Mouse (Mus musculus) erythroblast, embryonic 14.5 days (primary cell): ENCODE results near the gene Mylpf. TPM values are rescaled to one million over a fixed set of nuclear protein-coding genes. Genes with fewer than 3 reads are reported as not detected.

Experiments
- H3K27me3 ChIP-seq: 2 replicates; pipeline ENCODE4 v1.6.1; 2012; ENCODE audit warnings: inconsistent platforms; ENCODE audit not compliant: control insufficient read depth
- H3K36me3 ChIP-seq: 2 replicates; pipeline ENCODE4 v1.6.1; 2012; ENCODE audit warnings: mild to moderate bottlenecking, inconsistent platforms; ENCODE audit not compliant: control insufficient read depth
- H3K4me1 ChIP-seq: 2 replicates; pipeline ENCODE4 v1.6.1; 2012; ENCODE audit warnings: inconsistent platforms; ENCODE audit not compliant: control insufficient read depth
- H3K4me3 ChIP-seq: replicated peaks from 2 replicates; pipeline ENCODE3; 2012; ENCODE audit warnings: moderate library complexity, mild to moderate bottlenecking, inconsistent platforms
- H3K9me3 ChIP-seq: 2 replicates; pipeline ENCODE4 v1.6.1; 2012; ENCODE audit warnings: low read length, inconsistent platforms, mixed read lengths; ENCODE audit not compliant: control insufficient read depth
- GATA1 ChIP-seq: IDR thresholded peaks from 2 replicates; pipeline ENCODE4 v1.6.1; 2012; ENCODE audit warnings: low read length, inconsistent platforms, mixed read lengths
- TAL1 ChIP-seq: IDR thresholded peaks from 3 replicates; pipeline ENCODE4 v1.6.1; 2012; ENCODE audit warnings: low read length, inconsistent platforms, mixed read lengths
- polyA plus RNA-seq: library from polyadenylated mRNA; stranded (reverse); fragments of >175 nt; gene quantifications from 2 replicates; pipeline ENCODE4 v1.2.3, GENCODE M21; 2012

The Mylpf gene
- polyA plus RNA-seq, 1 experiment, result 2.0 TPM

- Histone ChIP-seq H3K9me3 (peaks cover 2% of the 10 kb centered on the region; the same call in 1 of the 2 replicates), H3K4me3 (no peak overlapping the region), H3K27me3 (no peaks in the 10 kb centered on the region), H3K36me3 (no peaks in the 10 kb centered on the region), H3K4me1 (peaks cover 51% of the 10 kb centered on the region)
- TF ChIP-seq TAL1, result no peak
- TF ChIP-seq GATA1, result no peak
Measured at GRCm38 (mm10) chr7:127183828-127184227, 24.9 kb upstream of the Mylpf start.

GRCm38 (mm10) chr7:127184720-127185119, 24.0 kb upstream of the Mylpf start:
- H3K4me1 ChIP-seq, result peaks cover 55% of the 10 kb centered on the region
- no peaks in the 10 kb centered on the region for H3K9me3 ChIP-seq
- H3K4me3 ChIP-seq, result no peak overlapping the region
- H3K36me3 ChIP-seq, result peaks cover 3% of the 10 kb centered on the region; the same call in 1 of the 2 replicates
- TF ChIP-seq TAL1, result no peak
- no peak for TF ChIP-seq GATA1
- H3K27me3 ChIP-seq, result no peaks in the 10 kb centered on the region

- no peak overlapping the region for H3K4me3 ChIP-seq
- no peaks in the 10 kb centered on the region for H3K27me3 ChIP-seq
- H3K4me1 ChIP-seq, result peaks cover 51% of the 10 kb centered on the region
- no peak for TF ChIP-seq TAL1
- no peak for TF ChIP-seq GATA1
- H3K9me3 ChIP-seq, result no peaks in the 10 kb centered on the region
- peaks cover 7% of the 10 kb centered on the region for H3K36me3 ChIP-seq
Measured at GRCm38 (mm10) chr7:127185601-127186000, 23.1 kb upstream of the Mylpf start.

- H3K36me3 ChIP-seq, result peaks cover 24% of the 10 kb centered on the region
- no peaks in the 10 kb centered on the region for H3K9me3 ChIP-seq
- TF ChIP-seq TAL1, result no peak
- no peak for TF ChIP-seq GATA1
- peaks cover 42% of the 10 kb centered on the region for H3K4me1 ChIP-seq
- H3K4me3 ChIP-seq, result no peak overlapping the region
- no peaks in the 10 kb centered on the region for H3K27me3 ChIP-seq
Measured at GRCm38 (mm10) chr7:127187351-127187750, 21.3 kb upstream of the Mylpf start.

GRCm38 (mm10) chr7:127188305-127189276, 20.1 kb upstream of the Mylpf start:
- H3K27me3 ChIP-seq, result no peaks in the 10 kb centered on the region
- peaks cover 37% of the 10 kb centered on the region for H3K36me3 ChIP-seq
- peaks cover 37% of the 10 kb centered on the region for H3K4me1 ChIP-seq
- H3K4me3 ChIP-seq, result no peak overlapping the region
- H3K9me3 ChIP-seq, result no peaks in the 10 kb centered on the region
- TF ChIP-seq GATA1 (no peak), TAL1 (no peak)

GRCm38 (mm10) chr7:127190672-127191071, 18.0 kb upstream of the Mylpf start:
- Histone ChIP-seq H3K4me1 (peaks cover 40% of the 10 kb centered on the region), H3K27me3 (no peaks in the 10 kb centered on the region), H3K36me3 (peaks cover 52% of the 10 kb centered on the region), H3K4me3 (no peak overlapping the region), H3K9me3 (no peaks in the 10 kb centered on the region)
- TF ChIP-seq TAL1, result no peak
- no peak for TF ChIP-seq GATA1

- peaks cover 69% of the 10 kb centered on the region for H3K36me3 ChIP-seq
- H3K4me1 ChIP-seq, result peaks cover 49% of the 10 kb centered on the region
- no peaks in the 10 kb centered on the region for H3K27me3 ChIP-seq
- H3K4me3 ChIP-seq, result no peak overlapping the region
- no peak for TF ChIP-seq GATA1
- TF ChIP-seq TAL1, result no peak
- no peaks in the 10 kb centered on the region for H3K9me3 ChIP-seq
Measured at GRCm38 (mm10) chr7:127192989-127193388, 15.7 kb upstream of the Mylpf start.

- no peaks in the 10 kb centered on the region for H3K9me3 ChIP-seq
- peaks cover 80% of the 10 kb centered on the region for H3K36me3 ChIP-seq
- peak overlapping the region; percentile 14 for H3K4me3 ChIP-seq
- no peaks in the 10 kb centered on the region for H3K27me3 ChIP-seq
- TF ChIP-seq TAL1, result no peak
- TF ChIP-seq GATA1, result no peak
- H3K4me1 ChIP-seq, result peaks cover 47% of the 10 kb centered on the region
Measured at GRCm38 (mm10) chr7:127194011-127194632, 14.6 kb upstream of the Mylpf start.

GRCm38 (mm10) chr7:127194633-127195029, 14.1 kb upstream of the Mylpf start:
- H3K36me3 ChIP-seq, result peaks cover 83% of the 10 kb centered on the region
- H3K9me3 ChIP-seq, result no peaks in the 10 kb centered on the region
- no peaks in the 10 kb centered on the region for H3K27me3 ChIP-seq
- TF ChIP-seq GATA1 (no peak), TAL1 (no peak)
- H3K4me1 ChIP-seq, result peaks cover 43% of the 10 kb centered on the region
- peak overlapping the region; percentile 70 for H3K4me3 ChIP-seq
